8 mouse cellular contexts compared by ENCODE assay signal in genomic region chr12:77674755-77675154, GRCm38 (mm10).
DNase-seq lines count a peak whose midpoint lies in the region; ATAC-seq lines count a peak whose summit lies in the region.

No protein-coding gene starts in this region.

- H3K27me3 ChIP-seq in midbrain, embryonic 14.5 days (ENCODE audit: control insufficient read depth, insufficient read depth, low read length) = no peaks in the 10 kb centered on the region
- H3K27me3 ChIP-seq in midbrain, embryonic 16.5 days (ENCODE audit: control insufficient read depth, insufficient read depth, low read depth, low read length) = no peaks in the 10 kb centered on the region

- no peaks in the 10 kb centered on the region for H3K36me3 ChIP-seq in midbrain, embryonic 14.5 days (ENCODE audit: control insufficient read depth, insufficient read depth, low read length)
- no peaks in the 10 kb centered on the region for H3K36me3 ChIP-seq in midbrain, embryonic 16.5 days (ENCODE audit: control insufficient read depth, insufficient read depth, low read length)

- H3K4me3 ChIP-seq in midbrain, embryonic 14.5 days (replicated peaks; ENCODE audit: low read depth, low read length) = no peak overlapping the region
- H3K4me3 ChIP-seq in midbrain, embryonic 16.5 days (ENCODE audit: low read depth, low read length) = no peak overlapping the region

- ATAC-seq in midbrain, embryonic 14.5 days (ENCODE audit: low FRiP score, low TSS enrichment) = no peak
- ATAC-seq in midbrain, embryonic 16.5 days = no peak
- ATAC-seq in inflammation-experienced regulatory T-cells, adult 6 months = no peak

- H3K9me3 ChIP-seq in midbrain, embryonic 14.5 days (ENCODE audit: control insufficient read depth, low read length) = no peaks in the 10 kb centered on the region
- no peaks in the 10 kb centered on the region for H3K9me3 ChIP-seq in midbrain, embryonic 16.5 days (replicated peaks; ENCODE audit: control insufficient read depth, low read length, poor library complexity, severe bottlenecking)

- 85% methylated on average over 5 of the region's 5 CpGs for WGBS in midbrain, embryonic 14.5 days
- WGBS in midbrain, embryonic 16.5 days = 81% methylated on average over 5 of the region's 5 CpGs

- intact Hi-C loops in gastrocnemius, postnatal 36 days (cut with DNase I) = no loop called here
- intact Hi-C loops in heart, postnatal 14 days (cut with DNase I) = no loop called here

- H3K27ac ChIP-seq in midbrain, embryonic 14.5 days (replicated peaks; ENCODE audit: low read depth, low read length) = no peak overlapping the region
- no peak overlapping the region for H3K27ac ChIP-seq in midbrain, embryonic 16.5 days (ENCODE audit: low read length)

- H3K4me2 ChIP-seq in midbrain, embryonic 14.5 days (ENCODE audit: low read length) = no peak overlapping the region
- no peak overlapping the region for H3K4me2 ChIP-seq in midbrain, embryonic 16.5 days (ENCODE audit: low read length)

- peak; percentile 24 for DNase-seq in gastrocnemius, adult 18-20 months (ENCODE audit: low spot score)
- no peak for DNase-seq in gastrocnemius, postnatal 36 days
- DNase-seq in midbrain, embryonic 14.5 days = peak; percentile 54
- peak; percentile 66 for DNase-seq in adrenal gland, postnatal 14 days
- peak; percentile 18 to 63 for DNase-seq in heart, postnatal 14 days
- DNase-seq in natural killer cell, adult 2 months (ENCODE audit: low spot score in 2 of 2) = peak; percentile 21 to 45

- peaks cover 5% of the 10 kb centered on the region; the same call in 1 of the 2 replicates for H3K4me1 ChIP-seq in midbrain, embryonic 14.5 days (ENCODE audit: control insufficient read depth, insufficient read depth, low read length)
- H3K4me1 ChIP-seq in midbrain, embryonic 16.5 days (ENCODE audit: control insufficient read depth, insufficient read depth, low read length) = no peaks in the 10 kb centered on the region

- H3K9ac ChIP-seq in midbrain, embryonic 14.5 days (replicated peaks; ENCODE audit: low read length) = no peak overlapping the region
- no peak overlapping the region for H3K9ac ChIP-seq in midbrain, embryonic 16.5 days (ENCODE audit: low read depth, low read length)

Comparison
In these comparisons a context has a peak if more than half of its experiments do, and no peak if none do; other contexts are left out.
1. DNase-seq: peak in gastrocnemius, adult 18-20 months (single experiment), midbrain, embryonic 14.5 days (single experiment), adrenal gland, postnatal 14 days (single experiment), heart, postnatal 14 days (2 of 2) and natural killer cell, adult 2 months (2 of 2); none in gastrocnemius, postnatal 36 days (0 of 2).